Mouse (Mus musculus) forebrain, embryonic 16.5 days (tissue): Measurements from ENCODE around the gene Tspan15. TPM values are rescaled to one million over a fixed set of nuclear protein-coding genes. Genes with fewer than 3 reads are reported as not detected.

Source experiments
- microRNA-seq: library from miRNA; unstranded; fragments of <30 nt; microRNA quantifications from one replicate; pipeline ENCODE4, GENCODE M21; 2017
- polyA plus RNA-seq: library from polyadenylated mRNA; unstranded; fragments of >200 nt; fragmentation: Nextera tagmentation; extraction: Ambion mirVana; gene quantifications from 2 replicates; pipeline ENCODE4 v1.2.1, GENCODE M21; 2015

The Tspan15 gene
- polyA plus RNA-seq, 1 experiment from 2014 or later, result 15.4 TPM

Small RNA genes within 50 kb of the gene (microRNA-seq; reads per million reads assigned to microRNA genes)
- not detected for gene Mir7662

Other genes with a start within 250 kb of the Tspan15 start
- 0.16 TPM in 1 of 2 replicates, not detected in the other for gene Neurog3, start 98.2 kb downstream of the Tspan15 start, polyA plus RNA-seq
- 153 and 185 TPM in 2 replicates for gene Fam241b, start 87.3 kb downstream of the Tspan15 start, polyA plus RNA-seq
- gene Tacr2, start 21.2 kb upstream of the Tspan15 start, polyA plus RNA-seq, result not detected in 2 replicates
- gene Hk1, start 148.7 kb upstream of the Tspan15 start, polyA plus RNA-seq, result 105 and 107 TPM in 2 replicates
- 0.11 and 0.28 TPM in 2 replicates for gene Hkdc1, start 191.2 kb upstream of the Tspan15 start, polyA plus RNA-seq
- 0.81 and 1.1 TPM in 2 replicates for gene 4930507D05Rik, start 218.2 kb upstream of the Tspan15 start, polyA plus RNA-seq
- gene Supv3l1, start 218.5 kb upstream of the Tspan15 start, polyA plus RNA-seq, result 21.7 and 22.7 TPM in 2 replicates